Mouse (Mus musculus) lung, embryonic 14.5 days (tissue): ENCODE measurements at regions not wholly inside any gene's neighbourhood (a gene's known extent, or its start where the extent isn't known, plus 50 kb on each side); places are given as distances from the start of the nearest gene placed in this dataset.

Source experiments
- ATAC-seq: fragments of 200-750 bp; cut with Nextera tagmentation; 2 replicates; pipeline ENCODE4 v1.8.0; 2017; ENCODE audit warnings: mild to moderate bottlenecking, moderate TSS enrichment, moderate library complexity; ENCODE audit not compliant: insufficient read depth
- DNase-seq: peaks from one replicate; pipeline ENCODE4 v3.0.0-alpha.2; 2015
- H3K27ac ChIP-seq: fragments of 300-500 bp; sonication (generic); 2 replicates; pipeline ENCODE4 v1.5.1; 2014; ENCODE audit warnings: low read depth, mild to moderate bottlenecking, moderate library complexity
- H3K27me3 ChIP-seq: fragments of 300-500 bp; sonication (generic); 2 replicates; pipeline ENCODE4 v1.6.1; 2014; ENCODE audit warnings: low read length, control low read depth; ENCODE audit not compliant: insufficient read depth
- H3K36me3 ChIP-seq: fragments of 300-500 bp; sonication (generic); 2 replicates; pipeline ENCODE4 v1.6.1; 2014; ENCODE audit warnings: control low read depth; ENCODE audit not compliant: insufficient read depth
- H3K4me1 ChIP-seq: fragments of 300-500 bp; sonication (generic); 2 replicates; pipeline ENCODE4 v1.6.1; 2014; ENCODE audit warnings: antibody characterized with exemption, control low read depth; ENCODE audit not compliant: insufficient read depth
- H3K4me2 ChIP-seq: fragments of 300-500 bp; sonication (generic); 2 replicates; pipeline ENCODE4 v1.6.1; 2014; ENCODE audit warnings: mild to moderate bottlenecking
- H3K4me3 ChIP-seq: fragments of 300-500 bp; sonication (generic); 2 replicates; pipeline ENCODE4 v1.5.1; 2014; ENCODE audit warnings: low read depth, low read length
- H3K9ac ChIP-seq: fragments of 300-500 bp; sonication (generic); 2 replicates; pipeline ENCODE4 v1.6.1; 2014
- H3K9me3 ChIP-seq: fragments of 300-500 bp; sonication (generic); 2 replicates; pipeline ENCODE4 v1.6.1; 2016; ENCODE audit warnings: low read depth, low read length, control low read depth
- CTCF ChIP-seq: IDR thresholded peaks from 2 replicates; pipeline ENCODE4 v1.5.1; 2016; ENCODE audit warnings: antibody characterized with exemption, low read depth
- WGBS: fragments of 180-500 bp; shearing (Covaris S2); extraction: QIAGEN DNeasy Blood & Tissue Kit; methylation state at CpG from one replicate; pipeline ENCODE4 v1.1.7; 2014; 5-methylcytosine and 5-hydroxymethylcytosine counted together

GRCm38 (mm10) chr13:82073343-82073742 lies 290.5 kb downstream of the Cetn3 start:
- ATAC-seq (no peak), DNase-seq (no peak)
- TF ChIP-seq CTCF: no peak
- no peaks in the 10 kb centered on the region for H3K9me3 ChIP-seq
- no peaks in the 10 kb centered on the region for H3K4me1 ChIP-seq
- H3K4me3 ChIP-seq: no peak overlapping the region
- H3K36me3 ChIP-seq: no peaks in the 10 kb centered on the region
- H3K9ac ChIP-seq: no peak overlapping the region
- H3K27ac ChIP-seq: no peak overlapping the region
- H3K27me3 ChIP-seq: no peaks in the 10 kb centered on the region
- no peak overlapping the region for H3K4me2 ChIP-seq

- no peak for DNase-seq
- Histone ChIP-seq H3K4me1 (no peaks in the 10 kb centered on the region), H3K27ac (no peak overlapping the region), H3K9me3 (no peaks in the 10 kb centered on the region), H3K27me3 (no peaks in the 10 kb centered on the region), H3K36me3 (no peaks in the 10 kb centered on the region), H3K9ac (no peak overlapping the region), H3K4me3 (no peak overlapping the region), H3K4me2 (no peak overlapping the region)
- ATAC-seq: no peak
- no peak for TF ChIP-seq CTCF
- 80% methylated on average over 2 of the region's 2 CpGs for WGBS
Observed at GRCm38 (mm10) chr13:82081375-82081774, 298.5 kb downstream of the Cetn3 start.

- Histone ChIP-seq H3K4me1 (no peaks in the 10 kb centered on the region), H3K9ac (no peak overlapping the region), H3K4me3 (no peak overlapping the region), H3K36me3 (no peaks in the 10 kb centered on the region), H3K4me2 (no peak overlapping the region), H3K27ac (no peak overlapping the region), H3K9me3 (no peaks in the 10 kb centered on the region), H3K27me3 (no peaks in the 10 kb centered on the region)
- no peak for TF ChIP-seq CTCF
- 51% methylated on average over 3 of the region's 3 CpGs for WGBS
- DNase-seq: peak; percentile 9
- no peak for ATAC-seq
Observed at GRCm38 (mm10) chr13:82087635-82088034, 304.8 kb downstream of the Cetn3 start.

GRCm38 (mm10) chr13:82092186-82092585 lies 309.3 kb downstream of the Cetn3 start:
- no peak overlapping the region for H3K9ac ChIP-seq
- 81% methylated on average over 5 of the region's 5 CpGs for WGBS
- no peaks in the 10 kb centered on the region for H3K4me1 ChIP-seq
- H3K27ac ChIP-seq: no peak overlapping the region
- H3K36me3 ChIP-seq: no peaks in the 10 kb centered on the region
- ATAC-seq (no peak), DNase-seq (peak; percentile 33)
- no peaks in the 10 kb centered on the region for H3K27me3 ChIP-seq
- peak; percentile 47 for TF ChIP-seq CTCF
- H3K4me2 ChIP-seq: no peak overlapping the region
- H3K9me3 ChIP-seq: no peaks in the 10 kb centered on the region
- H3K4me3 ChIP-seq: no peak overlapping the region

GRCm38 (mm10) chr13:82106032-82106431 lies 323.2 kb downstream of the Cetn3 start:
- H3K9me3 ChIP-seq: no peaks in the 10 kb centered on the region
- DNase-seq (no peak), ATAC-seq (no peak)
- WGBS: 75% methylated on average over 2 of the region's 2 CpGs
- H3K4me2 ChIP-seq: no peak overlapping the region
- no peaks in the 10 kb centered on the region for H3K27me3 ChIP-seq
- no peak for TF ChIP-seq CTCF
- no peak overlapping the region for H3K9ac ChIP-seq
- no peaks in the 10 kb centered on the region for H3K36me3 ChIP-seq
- no peak overlapping the region for H3K4me3 ChIP-seq
- no peak overlapping the region for H3K27ac ChIP-seq
- H3K4me1 ChIP-seq: no peaks in the 10 kb centered on the region

- Histone ChIP-seq H3K36me3 (no peaks in the 10 kb centered on the region), H3K4me1 (no peaks in the 10 kb centered on the region), H3K9ac (no peak overlapping the region), H3K9me3 (no peaks in the 10 kb centered on the region), H3K4me2 (no peak overlapping the region), H3K27ac (no peak overlapping the region), H3K4me3 (no peak overlapping the region), H3K27me3 (no peaks in the 10 kb centered on the region)
- WGBS: 57% methylated on average over 7 of the region's 7 CpGs
- no peak for ATAC-seq
- no peak for DNase-seq
- TF ChIP-seq CTCF: no peak
Observed at GRCm38 (mm10) chr13:82129777-82130735, 347.2 kb downstream of the Cetn3 start.
